Mouse (Mus musculus): Measurements from ENCODE around the gene Gapvd1.

GRCm38 (mm10) chr2:34783064-34784020 is 28.3 kb upstream of the Gapvd1 start:
- TF ChIP-seq POLR2A (IDR thresholded peaks at IDR 0.05; ENCODE audit: borderline replicate concordance, control insufficient read depth, low read depth, low read length) (no peak), CTCF (IDR thresholded peaks at IDR 0.05; ENCODE audit: control insufficient read depth, insufficient read depth, low read length) (no peak)
